Mouse (Mus musculus) small intestine, adult 2 months (tissue): ENCODE measurements around the gene Ppp1r8.

Experiments
- CTCF ChIP-seq: fragments of 200-500 bp; IDR thresholded peaks from 2 replicates; pipeline ENCODE4 v1.5.1; 2012; ENCODE audit warnings: low read depth, mild to moderate bottlenecking, control low read depth, inconsistent platforms, low read length, moderate library complexity, mixed read lengths; ENCODE audit not compliant: insufficient replicate concordance, insufficient read length; ENCODE audit errors: extremely low read depth
- POLR2A ChIP-seq: fragments of 200-500 bp; IDR thresholded peaks from 2 replicates; pipeline ENCODE4 v1.6.1; 2012; ENCODE audit warnings: low read depth, mild to moderate bottlenecking, control low read depth, inconsistent platforms, low read length, moderate library complexity

DNA sequence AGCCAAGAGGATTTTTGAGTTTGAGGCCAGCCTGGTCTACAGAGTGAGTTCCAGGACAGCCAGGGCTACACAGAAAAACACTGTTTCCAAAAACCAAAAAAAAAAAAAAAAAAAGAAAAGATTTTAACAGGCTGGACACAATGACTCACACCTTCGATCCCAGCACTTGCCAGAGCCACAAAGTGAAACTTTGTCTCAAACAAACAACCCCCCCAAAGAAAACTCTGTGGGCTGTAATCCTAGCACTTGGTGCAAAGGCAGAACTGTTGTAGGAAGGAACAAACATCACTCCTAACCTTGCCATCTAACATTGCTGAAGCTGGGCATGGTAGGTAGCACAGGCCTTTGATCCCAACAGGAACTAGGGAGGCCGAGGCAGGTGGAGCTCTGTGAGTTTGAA, 21.9 kb upstream of the Ppp1r8 start:
- TF ChIP-seq CTCF (no peak), POLR2A (no peak)
